ENCODE assay signal across 30 mouse cellular contexts in the genomic region with DNA sequence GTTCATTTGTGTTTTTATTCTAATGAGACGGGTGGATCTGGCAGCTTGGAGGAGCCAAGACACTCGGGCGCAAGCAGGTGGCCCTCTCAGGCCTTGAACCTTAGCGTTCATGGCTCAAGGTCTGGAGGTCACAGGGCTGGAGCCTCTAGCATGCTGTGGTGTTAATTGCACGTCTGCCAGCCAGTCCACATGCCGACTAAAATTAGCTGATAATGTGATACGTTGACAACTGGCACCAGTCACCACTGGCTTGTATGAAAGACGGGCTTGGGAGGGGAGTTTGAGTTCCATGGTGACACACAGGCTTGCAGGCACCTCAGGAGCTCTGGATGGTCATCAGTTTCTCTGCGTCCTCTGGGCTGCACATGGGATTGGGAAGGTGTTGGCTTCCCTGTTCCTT. TPM values are rescaled to one million over a fixed set of nuclear protein-coding genes. Genes with fewer than 3 reads are reported as not detected.
DNase-seq lines count a peak whose midpoint lies in the region; ATAC-seq and TF ChIP-seq lines count a peak whose summit lies in the region.
"Had no signal": no experiment of that assay in that cellular context is flagged by ENCODE, and none has a peak within 500 bp of the region (broad histone marks: within the 10 kb centered on the region; RNA-seq: fewer than 3 reads in every experiment).

No protein-coding gene starts in this region.

- H3K9ac ChIP-seq in heart, embryonic 12.5 days = no peak overlapping the region
- H3K9ac ChIP-seq: forebrain, embryonic 13.5 days; hindbrain, embryonic 14.5 days had no signal

- no peaks in the 10 kb centered on the region for H3K9me3 ChIP-seq in heart, embryonic 12.5 days (replicated peaks)
- no peaks in the 10 kb centered on the region for H3K9me3 ChIP-seq in heart, embryonic 10.5 days
- H3K9me3 ChIP-seq: forebrain, embryonic 10.5 days; forebrain, embryonic 13.5 days; G1E; hindbrain, embryonic 10.5 days had no signal

- H3K4me3 ChIP-seq in heart, embryonic 12.5 days = no peak overlapping the region
- H3K4me3 ChIP-seq in heart, embryonic 10.5 days = no peak overlapping the region
- no peak overlapping the region for H3K4me3 ChIP-seq in kidney, adult 2 months (ENCODE audit: insufficient read depth, low read depth, low read length)
- H3K4me3 ChIP-seq: forebrain, embryonic 10.5 days; forebrain, embryonic 13.5 days; gastrocnemius, adult 2 months; hindbrain, embryonic 10.5 days had no signal

- no peak for TF ChIP-seq POLR2A in kidney, adult 2 months (IDR thresholded peaks at IDR 0.05; ENCODE audit: low read depth, low read length)

- no peak overlapping the region for H3K27ac ChIP-seq in heart, embryonic 12.5 days (ENCODE audit: poor library complexity, severe bottlenecking)
- no peak overlapping the region for H3K27ac ChIP-seq in heart, embryonic 10.5 days
- H3K27ac ChIP-seq in kidney, adult 2 months (ENCODE audit: insufficient read depth, low read depth, low read length) = no peak overlapping the region
- H3K27ac ChIP-seq: forebrain, embryonic 10.5 days; forebrain, embryonic 13.5 days; gastrocnemius, adult 2 months; hindbrain, embryonic 10.5 days; hindbrain, embryonic 14.5 days; hindbrain, postnatal 0 days had no signal

- 39% methylated on average over 9 of the region's 9 CpGs for WGBS in heart, embryonic 12.5 days
- WGBS in heart, embryonic 10.5 days = 47% methylated on average over 9 of the region's 9 CpGs
- WGBS in kidney, adult 2 months = 50% methylated on average over 9 of the region's 9 CpGs

- ATAC-seq in heart, embryonic 12.5 days (ENCODE audit: insufficient number of reproducible peaks, low FRiP score) = no peak
- ATAC-seq: forebrain, embryonic 13.5 days; forebrain, embryonic 16.5 days; hindbrain, postnatal 0 days; inflammation-experienced regulatory T-cells, adult 6 months; intestine, embryonic 16.5 days; Patski had no signal

- H3K36me3 ChIP-seq in heart, embryonic 12.5 days = no peaks in the 10 kb centered on the region
- H3K36me3 ChIP-seq in heart, embryonic 10.5 days = no peaks in the 10 kb centered on the region
- no peaks in the 10 kb centered on the region for H3K36me3 ChIP-seq in kidney, adult 2 months (ENCODE audit: control insufficient read depth, insufficient read depth, low read length)
- H3K36me3 ChIP-seq: forebrain, embryonic 10.5 days; G1E; hindbrain, embryonic 10.5 days had no signal

- H3K4me2 ChIP-seq in heart, embryonic 12.5 days = no peak overlapping the region
- H3K4me2 ChIP-seq: forebrain, embryonic 13.5 days; hindbrain, embryonic 14.5 days had no signal

- DNase-seq in heart, adult 11 months = peak; percentile 93
- peak; percentile 56 for DNase-seq in heart, adult 8-10 months (ENCODE audit: low spot score)
- DNase-seq in heart, embryonic 10.5 days (ENCODE audit: low spot score) = no peak
- DNase-seq in heart, postnatal 4 days = peak; percentile 10
- DNase-seq in kidney, adult 2 months = no peak
- DNase-seq: adrenal gland, postnatal 10 days; adrenal gland, postnatal 36 days; B cell, adult 2 months; cerebellum, adult 18-20 months; cerebellum, adult 9-10 months; cerebellum, postnatal 14 days; gastrocnemius, adult 2 months; gastrocnemius, postnatal 25 days; kidney, adult 18-20 months had no signal

- no peaks in the 10 kb centered on the region for H3K4me1 ChIP-seq in heart, embryonic 12.5 days (replicated peaks)
- H3K4me1 ChIP-seq in heart, embryonic 10.5 days = no peaks in the 10 kb centered on the region
- no peaks in the 10 kb centered on the region for H3K4me1 ChIP-seq in kidney, adult 2 months (ENCODE audit: control insufficient read depth, insufficient read depth, low read length)

- TF ChIP-seq CTCF in kidney, adult 2 months (conservative IDR thresholded peaks at IDR 0.05; ENCODE audit: insufficient read depth, insufficient read length, low read depth, low read length) = no peak

- no peaks in the 10 kb centered on the region for H3K27me3 ChIP-seq in heart, embryonic 12.5 days (replicated peaks)
- no peaks in the 10 kb centered on the region for H3K27me3 ChIP-seq in heart, embryonic 10.5 days (ENCODE audit: insufficient read depth, poor library complexity, severe bottlenecking)
- H3K27me3 ChIP-seq in kidney, adult 2 months (replicated peaks; ENCODE audit: control insufficient read depth, insufficient read depth, low read length) = no peaks in the 10 kb centered on the region
- H3K27me3 ChIP-seq: forebrain, embryonic 13.5 days had no signal

RNA-seq across cellular contexts. Expression of a gene that starts 31.9 kb away (rescaled TPM):
- not detected in 2 replicates for polyA plus RNA-seq in heart, embryonic 12.5 days (2016; fragmentation: Nextera tagmentation; extraction: Ambion mirVana)
- under 1 TPM in 2 of 4 experiments, not detected in 2; 0.06 to 0.12 TPM for total RNA-seq in heart, adult 8-10 months (2022)
- 0.06 TPM in 1 of 2 replicates, not detected in the other for polyA plus RNA-seq in heart, embryonic 10.5 days (2016; fragmentation: Nextera tagmentation; extraction: Ambion mirVana)
- total RNA-seq in heart, postnatal 4 days (2021) = under 1 TPM in 1 of 2 experiments, not detected in 1; 0.07 TPM
- 0.80 and 0.83 TPM in 2 replicates for polyA plus RNA-seq in kidney, adult 2 months (2012; rRNA removed)
- total RNA-seq: CH12.LX; G1E; gastrocnemius, adult 2 months had no signal
- polyA plus RNA-seq: G1E; gonadal fat pad, adult 2 months; heart, embryonic 14.5 days; heart, postnatal 0 days; inflammation-experienced regulatory T-cells, adult 6 months; kidney, embryonic 14.5 days; Patski had no signal

Comparison
In these comparisons a context has a peak if more than half of its experiments do, and no peak if none do; other contexts are left out.
1. DNase-seq: peak in heart, adult 11 months (single experiment), heart, adult 8-10 months (single experiment) and heart, postnatal 4 days (single experiment); none in heart, embryonic 10.5 days (single experiment) and kidney, adult 2 months (single experiment).